Mouse (Mus musculus): ENCODE measurements around the gene Rapgef5.

The Rapgef5 gene

DNA sequence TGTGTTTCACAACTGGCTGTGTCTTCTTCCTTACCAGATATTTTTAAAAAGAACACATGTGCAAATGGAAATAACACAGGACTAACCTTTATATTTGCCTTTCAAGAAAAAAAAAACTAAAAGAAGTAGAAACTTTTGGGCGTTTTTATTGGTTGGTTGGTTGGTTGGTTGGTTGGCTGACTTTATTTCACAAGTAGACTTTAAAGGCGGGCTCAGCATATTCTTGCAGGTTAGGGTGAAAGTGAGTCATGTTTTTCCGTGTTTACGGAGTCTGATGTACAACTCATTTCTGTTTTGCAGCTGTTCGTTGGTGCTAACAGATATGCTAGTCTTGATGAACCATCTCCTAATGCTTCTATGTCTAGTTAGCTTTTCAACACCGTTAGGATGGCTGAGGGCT, 196.2 kb downstream of the Rapgef5 start:
- no peak for DNase-seq (ENCODE audit: low spot score in 2 of 2)

DNA sequence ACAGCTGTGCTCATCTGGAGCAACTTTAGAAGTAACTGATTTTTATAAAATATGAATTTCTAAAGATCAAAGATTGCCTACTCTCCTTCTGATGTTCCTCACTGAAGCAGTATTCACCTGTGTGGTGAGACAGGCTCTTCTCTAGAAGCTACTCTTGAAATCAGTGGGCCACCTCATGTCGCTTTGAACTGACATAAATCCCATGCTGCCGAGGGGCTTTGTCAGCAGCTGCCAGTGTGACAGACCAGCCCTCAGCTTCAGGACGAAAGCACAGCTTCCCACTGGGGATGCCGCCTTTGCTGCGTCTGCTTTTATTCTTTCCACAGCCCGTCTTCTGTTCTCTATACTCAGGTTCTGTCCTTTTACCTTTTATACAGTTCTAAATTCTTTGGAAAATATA, 197.3 kb downstream of the Rapgef5 start:
- no peak for DNase-seq (ENCODE audit: low spot score in 2 of 2)

DNA sequence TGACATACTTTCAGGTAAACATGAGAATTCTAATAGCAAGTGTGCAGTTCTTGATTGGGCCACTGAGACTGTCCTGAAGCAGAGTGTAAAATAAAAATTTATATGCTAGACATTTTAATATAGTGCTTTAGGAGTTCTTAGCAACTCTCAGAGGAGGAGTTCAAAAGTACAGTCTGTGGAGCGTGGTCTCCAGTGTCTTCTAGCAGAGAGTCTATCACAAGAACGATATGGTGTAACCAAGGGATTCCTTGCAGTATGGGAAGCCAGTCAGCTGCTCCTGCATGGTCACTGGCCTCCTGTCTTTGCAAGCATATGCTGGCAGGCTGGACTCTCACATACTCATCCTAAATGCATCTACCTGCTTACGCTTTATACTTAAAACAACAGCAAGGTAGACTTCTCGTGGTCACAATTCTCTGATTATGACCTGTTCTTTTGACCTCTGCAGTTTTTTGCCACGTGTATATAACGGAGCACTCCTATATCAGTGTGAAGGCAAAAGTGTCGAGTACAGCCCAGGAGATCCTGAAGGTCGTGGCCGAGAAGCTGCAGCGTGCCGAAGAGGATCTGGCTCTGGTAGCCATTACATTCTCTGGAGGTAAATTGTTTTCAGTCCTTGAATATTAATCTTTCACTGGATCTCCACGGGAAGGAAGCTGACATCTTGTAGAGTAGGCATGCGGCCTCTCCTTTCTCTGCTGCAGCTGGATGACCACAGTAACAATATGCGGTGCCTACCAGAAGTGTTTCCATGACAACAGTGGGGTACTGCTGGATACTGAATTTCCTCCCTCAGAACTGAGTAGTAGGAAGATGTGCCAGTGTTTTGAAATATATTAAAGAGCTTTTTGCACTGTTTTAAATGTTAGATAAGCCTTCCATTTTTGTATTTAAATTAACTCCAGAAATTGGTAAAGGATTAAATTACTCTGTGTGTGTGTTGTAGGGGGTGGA, 204.8 kb downstream of the Rapgef5 start:
- DNase-seq (ENCODE audit: low spot score in 2 of 2) = no peak

DNA sequence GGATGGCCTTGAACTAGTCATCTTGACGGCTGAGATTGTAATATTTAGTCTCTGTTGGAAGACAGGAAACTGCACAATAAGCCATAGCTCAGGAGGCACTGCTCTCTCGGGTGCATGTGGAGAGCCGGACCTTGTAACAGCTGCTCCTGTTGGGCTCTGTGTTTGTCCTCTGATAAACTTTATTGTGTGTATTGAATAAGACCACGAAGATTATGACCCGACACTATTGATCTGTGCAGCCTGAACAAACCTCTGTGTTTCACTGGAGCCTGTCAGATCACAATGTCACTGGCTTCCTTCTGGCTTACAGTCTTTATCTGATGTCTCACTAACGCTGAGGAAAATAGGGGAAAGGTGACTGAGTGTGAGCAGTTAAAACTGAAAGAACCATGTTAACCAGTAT, 205.5 kb downstream of the Rapgef5 start:
- no peak for DNase-seq (ENCODE audit: low spot score in 2 of 2)

DNA sequence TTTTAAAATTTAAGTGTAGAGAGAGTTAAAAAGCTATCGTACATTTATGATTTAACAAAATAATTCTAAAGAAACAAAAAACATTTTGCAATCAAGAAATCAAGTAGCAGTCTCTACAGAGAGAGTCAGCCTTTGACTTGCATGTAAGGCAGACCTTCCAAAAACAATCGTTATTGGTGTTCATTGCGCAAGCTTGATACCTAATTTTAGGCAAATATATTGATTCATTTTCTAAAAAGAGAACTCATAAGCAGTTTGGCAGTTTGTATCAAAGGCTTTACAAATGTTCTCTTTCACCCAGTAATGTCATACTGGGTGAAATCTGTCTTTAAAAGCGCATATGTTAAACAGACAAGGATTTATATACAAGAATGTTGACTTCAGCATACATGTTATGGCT, 208.7 kb downstream of the Rapgef5 start:
- DNase-seq (ENCODE audit: low spot score in 2 of 2) = no peak

DNA sequence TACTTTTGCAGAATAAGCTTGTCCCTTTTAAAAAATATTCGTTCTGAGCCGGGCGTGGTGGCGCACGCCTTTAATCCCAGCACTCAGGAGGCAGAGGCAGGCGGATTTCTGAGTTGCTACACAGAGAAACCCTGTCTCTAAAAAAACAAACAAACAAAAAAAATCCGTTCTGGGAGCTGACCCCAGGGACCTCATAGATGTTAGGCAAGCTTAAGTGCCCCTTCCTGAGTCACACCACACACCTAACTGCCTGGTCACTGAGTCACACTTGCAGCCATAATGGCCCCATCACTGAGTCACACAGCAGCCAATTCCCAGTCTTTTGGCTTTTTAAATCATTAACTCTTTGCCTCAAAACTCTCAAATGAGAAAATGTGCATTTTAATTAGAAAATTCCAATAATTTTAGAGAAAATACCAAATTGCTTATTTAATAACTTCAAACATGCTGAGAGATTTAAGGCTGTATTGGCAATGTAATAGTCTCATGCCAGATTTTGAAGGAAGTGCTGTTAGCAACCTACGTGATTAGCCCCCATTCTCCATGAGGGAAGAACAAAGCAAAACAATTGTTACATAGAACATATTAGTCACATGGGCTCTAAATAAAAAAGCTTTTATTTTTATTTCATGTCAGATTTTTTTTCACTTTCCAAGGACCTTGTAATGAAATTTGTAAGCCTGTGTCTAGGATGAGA, 211.3 kb downstream of the Rapgef5 start:
- no peak for DNase-seq (ENCODE audit: low spot score in 2 of 2)

DNA sequence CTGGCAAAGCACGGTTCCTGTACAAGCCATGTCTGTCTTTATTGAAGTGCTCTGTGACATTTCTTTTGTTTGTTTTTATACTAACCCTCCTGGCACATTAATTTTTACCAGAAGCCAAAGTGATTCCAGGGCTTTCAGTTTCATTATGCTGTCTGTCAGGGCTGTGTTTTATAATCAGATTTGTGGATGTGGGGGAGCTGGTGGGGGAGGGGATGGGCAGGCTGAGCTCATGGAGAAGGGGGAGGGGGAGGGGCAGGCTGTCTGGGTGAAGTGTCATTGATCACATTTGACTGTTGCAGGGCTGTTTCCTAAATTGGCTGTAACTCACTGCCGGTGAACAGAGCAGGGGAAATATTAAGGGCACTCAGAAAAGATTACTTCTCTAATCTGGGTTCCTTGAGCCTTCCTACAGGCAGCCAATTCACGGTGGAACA, 211.9 kb downstream of the Rapgef5 start:
- no peak for DNase-seq (ENCODE audit: low spot score in 2 of 2)

DNA sequence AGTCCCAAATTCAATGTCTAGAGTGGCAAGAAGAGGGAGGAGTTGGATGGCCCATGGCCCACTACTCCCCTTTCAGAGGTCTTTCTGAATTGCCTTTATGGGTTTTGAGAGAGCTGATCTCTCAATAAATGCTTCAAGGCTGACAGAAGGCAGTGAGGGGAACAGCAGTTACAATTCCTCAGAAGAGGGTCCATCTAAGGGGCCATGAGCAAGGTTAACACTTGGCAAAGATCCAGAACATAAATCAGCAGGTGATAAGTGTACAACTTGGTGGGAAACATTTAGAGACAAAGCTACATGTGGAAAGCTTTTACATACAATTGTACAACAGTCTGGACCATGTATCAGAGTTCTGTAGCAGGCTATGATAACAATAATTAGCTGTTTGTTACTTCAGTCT, 217.3 kb downstream of the Rapgef5 start:
- DNase-seq (ENCODE audit: low spot score in 2 of 2) = no peak

DNA sequence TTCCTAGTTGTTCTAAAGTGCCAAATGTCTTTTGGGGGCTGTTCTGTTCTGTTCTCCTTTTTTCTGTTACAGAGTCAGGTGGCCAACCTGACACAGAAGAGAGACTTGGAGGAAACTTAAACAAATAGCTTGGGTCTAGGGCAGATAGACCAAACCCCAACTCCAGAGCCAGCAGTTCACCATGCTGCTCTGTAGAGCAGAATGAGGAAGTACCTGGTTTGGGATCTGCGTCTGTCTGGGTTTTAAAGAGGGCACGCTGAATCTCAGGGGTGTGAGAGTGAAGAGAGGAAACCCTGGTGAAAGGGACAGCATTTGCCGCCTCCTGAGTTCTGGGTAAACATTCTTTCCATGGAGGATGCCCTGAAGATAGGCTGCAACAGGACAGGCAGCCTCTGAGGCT, 219.9 kb downstream of the Rapgef5 start:
- peak; percentile 3 to 4 for DNase-seq (ENCODE audit: low spot score in 2 of 2)

DNA sequence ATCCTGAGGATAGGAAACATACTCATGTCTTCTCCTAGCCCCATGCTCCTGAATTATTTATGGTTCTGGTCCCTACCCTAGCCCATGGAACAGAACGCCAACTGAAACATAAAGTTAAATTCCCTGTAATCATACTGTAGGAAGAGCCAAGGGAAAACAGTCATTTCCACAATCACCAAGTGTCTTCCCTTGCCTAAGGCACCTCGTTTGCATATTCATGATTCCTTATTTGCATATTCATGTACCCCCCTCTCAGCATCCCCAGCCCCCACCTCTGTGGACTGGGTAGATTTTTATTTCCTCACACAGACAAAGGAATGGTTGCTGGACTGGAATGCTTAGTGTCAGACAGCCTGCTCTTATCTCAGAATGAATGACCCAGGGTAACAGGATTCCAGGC, 220.6 kb downstream of the Rapgef5 start:
- no peak for DNase-seq (ENCODE audit: low spot score in 2 of 2)

DNA sequence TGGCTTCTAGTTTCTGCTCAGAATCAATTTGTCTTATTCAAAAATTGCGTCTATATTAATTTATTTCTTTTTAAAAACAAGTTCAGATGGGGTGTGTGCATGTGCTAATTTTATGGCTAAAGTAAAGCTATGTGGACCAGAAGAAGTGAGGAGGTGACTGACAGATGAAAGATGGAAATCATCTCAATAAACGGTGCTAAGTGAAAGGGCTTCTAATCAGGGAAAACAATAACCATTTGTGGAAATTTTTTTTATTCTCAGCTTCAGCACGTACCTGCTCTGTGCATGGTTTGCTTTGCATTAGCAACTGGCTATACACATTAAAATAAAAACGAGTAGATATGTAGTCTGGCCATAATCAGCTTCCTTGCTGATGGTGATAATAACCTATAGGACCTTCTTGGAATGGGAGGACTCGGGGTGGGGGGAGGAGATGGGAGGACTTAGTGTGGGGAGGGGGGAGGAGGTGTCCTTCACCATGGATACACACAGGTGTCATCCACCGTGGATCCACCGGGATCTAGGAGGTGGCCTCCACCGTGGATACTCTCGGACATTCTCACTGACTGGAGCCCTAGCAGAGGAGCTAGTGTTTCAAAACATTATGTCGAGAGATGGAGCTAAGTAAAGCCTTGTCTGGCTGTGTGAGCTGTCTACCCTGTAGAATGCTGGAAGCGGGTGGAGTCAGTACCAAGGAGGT, 221.2 kb downstream of the Rapgef5 start:
- DNase-seq (ENCODE audit: low spot score in 2 of 2) = no peak

DNA sequence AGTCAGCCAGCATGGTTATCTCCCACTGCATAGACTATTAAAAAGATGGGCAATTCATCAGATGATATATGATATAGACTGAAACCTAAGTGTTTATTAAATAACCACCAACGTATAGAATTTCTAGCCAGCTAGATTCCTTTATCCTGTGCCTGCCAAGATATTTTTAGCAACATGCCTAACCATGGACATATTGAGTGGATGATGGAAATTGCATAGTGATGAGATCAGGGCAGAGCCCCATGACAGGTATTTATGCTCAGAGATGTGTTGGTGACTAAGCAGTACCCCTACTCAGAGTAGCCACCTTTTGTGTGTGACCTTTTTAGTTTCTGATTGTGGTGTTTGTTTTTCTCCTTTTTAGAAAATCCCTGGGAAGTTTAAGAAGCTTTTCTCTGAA, 226.2 kb downstream of the Rapgef5 start:
- no peak for DNase-seq (ENCODE audit: low spot score in 2 of 2)

DNA sequence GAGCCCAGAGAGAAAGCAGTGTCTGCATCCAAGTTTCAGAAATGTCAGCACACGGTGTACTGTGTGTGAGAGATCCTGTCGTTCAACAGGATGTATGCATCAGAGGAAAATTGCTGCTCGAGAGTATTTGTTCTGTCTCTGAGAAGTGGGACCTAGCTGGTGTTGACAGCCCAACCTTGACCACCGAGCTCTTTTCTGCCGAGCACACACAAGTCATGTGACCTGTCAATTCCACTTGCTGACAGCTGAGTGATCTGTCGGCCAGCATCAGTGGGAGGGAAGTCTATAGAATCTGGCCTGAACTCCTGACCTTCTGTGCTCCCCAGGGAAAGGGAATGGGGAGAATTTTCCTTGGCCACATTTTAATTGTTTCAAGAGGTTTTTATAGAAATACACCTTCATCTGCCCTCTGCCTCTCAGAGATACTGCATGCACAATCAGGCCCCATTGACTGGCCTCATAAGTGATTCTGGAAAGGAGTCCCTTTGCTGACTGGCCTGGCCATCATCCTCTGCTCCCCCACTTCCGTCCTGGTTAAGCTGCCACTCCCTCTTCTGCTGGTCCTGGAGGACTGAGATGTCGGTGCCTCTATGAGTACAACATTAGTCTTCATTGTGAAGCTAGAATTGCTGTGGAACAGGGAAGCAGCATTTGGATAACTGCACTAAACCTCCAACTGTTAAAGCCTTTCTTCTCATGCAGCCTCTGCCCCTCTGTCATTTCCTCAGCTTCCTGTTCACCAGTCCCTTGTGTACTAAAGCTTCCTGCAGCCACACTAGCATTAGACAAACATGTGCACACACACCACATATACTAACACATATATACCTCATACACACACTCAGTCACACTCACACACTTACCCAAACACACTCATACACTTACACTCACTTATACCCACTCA, 228.6 kb downstream of the Rapgef5 start:
- peak in 1 of 2 experiments; percentile 26 for DNase-seq (ENCODE audit: low spot score in 2 of 2)

DNA sequence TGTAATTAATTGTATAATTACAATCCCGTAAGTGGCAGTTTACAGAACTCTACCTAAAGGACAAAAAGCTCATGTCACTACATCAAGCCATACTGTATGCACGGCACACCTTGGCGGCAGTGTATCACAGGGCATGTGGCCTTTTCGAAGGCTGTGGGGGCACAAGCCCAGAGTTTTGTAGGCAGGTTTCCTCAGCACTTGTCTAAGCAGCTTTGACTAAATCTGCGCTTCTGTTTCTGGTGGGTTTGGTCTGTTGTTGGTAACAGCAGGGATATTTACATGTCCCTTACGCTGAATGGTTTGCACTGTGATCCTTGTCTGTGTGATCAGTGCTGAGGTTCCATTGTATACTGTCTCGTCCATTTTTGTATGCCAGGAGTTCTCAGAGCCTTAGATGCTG, 230.3 kb downstream of the Rapgef5 start:
- DNase-seq (ENCODE audit: low spot score in 2 of 2) = no peak

DNA sequence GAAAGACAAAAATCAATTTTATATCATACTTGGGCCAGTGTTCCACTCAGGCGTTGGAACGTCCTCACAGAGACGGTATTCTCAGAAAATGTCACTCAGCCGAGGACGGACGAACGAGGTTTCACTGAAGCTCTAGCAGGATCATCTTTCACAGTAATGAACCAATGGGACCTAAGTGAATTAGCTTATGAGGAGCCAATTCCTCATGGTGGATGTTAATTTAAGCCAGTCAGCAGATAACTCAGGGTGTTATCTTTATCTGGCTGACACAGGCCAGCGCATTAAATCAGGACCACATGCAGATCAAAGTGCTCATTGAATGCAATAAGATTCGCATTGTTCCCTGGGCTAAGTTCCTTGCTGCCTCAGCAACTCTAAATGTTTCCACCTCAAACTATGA, 234.8 kb downstream of the Rapgef5 start:
- DNase-seq (ENCODE audit: low spot score in 2 of 2) = no peak

DNA sequence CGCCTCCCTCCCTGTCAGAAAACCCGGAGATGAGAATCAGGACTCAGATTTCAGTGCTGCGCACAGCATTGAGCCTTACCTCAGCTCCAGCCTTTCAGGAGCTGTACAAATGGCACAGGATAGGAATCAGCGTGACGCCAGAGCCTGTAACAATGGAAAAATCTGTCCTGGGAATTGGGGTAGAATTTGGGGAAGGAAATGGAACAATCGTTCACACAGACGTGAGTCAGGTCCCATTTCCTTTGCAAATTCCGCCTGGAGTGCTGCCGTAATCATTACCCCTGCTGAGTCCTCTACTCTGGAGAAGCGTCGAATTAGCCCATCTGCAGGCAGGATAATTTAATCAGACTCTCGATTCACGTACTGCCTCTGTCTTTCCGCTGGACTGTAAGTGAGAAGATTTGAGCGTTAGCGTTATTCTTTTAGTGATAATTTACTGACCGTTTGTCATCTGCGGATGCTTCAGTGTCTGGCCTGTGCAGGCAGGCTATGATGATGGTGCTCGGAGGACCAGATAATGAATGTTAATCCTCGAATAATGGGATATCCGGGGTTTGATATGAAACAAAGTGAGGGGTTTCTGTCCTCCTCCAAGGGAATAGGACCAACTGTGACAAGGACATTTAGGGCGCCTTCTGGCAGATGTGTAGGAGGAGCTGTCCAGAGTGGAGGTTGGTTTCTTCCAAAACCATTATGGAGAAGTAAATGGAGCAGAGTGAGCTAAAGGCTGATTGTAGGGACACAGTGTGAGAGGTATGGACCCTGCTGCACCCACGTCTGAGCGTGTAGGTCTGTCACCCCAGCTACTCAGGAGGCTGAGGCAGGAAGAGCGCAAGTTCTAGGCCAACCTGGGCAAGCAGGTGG, 235.5 kb downstream of the Rapgef5 start:
- no peak for DNase-seq (ENCODE audit: low spot score in 2 of 2)

DNA sequence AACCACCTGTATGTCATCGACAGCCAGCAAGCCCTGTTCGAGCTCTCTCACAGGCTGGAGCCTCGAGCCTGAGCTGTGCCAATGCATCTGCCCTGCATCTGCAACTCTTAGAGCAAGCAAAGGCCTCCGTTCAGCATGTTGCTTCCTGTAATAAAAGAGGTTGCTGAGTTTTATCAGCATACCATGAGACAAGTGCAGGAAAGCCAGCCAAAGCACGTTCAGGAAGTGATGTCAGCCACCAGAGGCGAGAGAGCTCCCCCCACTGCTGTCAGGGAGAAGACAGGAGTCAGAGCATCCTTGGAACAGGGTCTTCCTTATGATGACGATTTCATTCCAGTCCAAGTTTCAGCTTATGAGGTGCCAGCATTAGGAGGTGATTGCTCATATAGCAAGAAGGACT, 239.7 kb downstream of the Rapgef5 start:
- DNase-seq (ENCODE audit: low spot score in 2 of 2) = no peak

DNA sequence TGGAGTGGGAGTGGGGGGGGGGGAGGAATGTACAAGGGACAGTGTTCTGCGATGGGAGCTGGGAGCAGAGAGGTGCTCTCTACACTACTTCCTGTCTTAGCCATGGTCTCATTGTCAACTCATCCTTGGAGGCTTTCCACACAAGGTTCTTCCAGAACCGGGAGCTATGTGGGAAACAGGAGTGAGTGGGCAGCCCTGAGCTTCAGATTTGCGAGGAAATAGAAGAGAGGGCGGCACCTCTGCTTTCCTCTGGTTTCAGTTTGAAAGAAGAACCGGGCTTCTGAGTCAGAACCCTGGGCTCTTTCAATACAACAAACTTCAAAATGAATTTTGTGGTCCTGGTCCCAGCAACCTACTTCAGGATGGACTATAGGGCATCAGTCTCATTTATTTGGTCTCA, 244.1 kb downstream of the Rapgef5 start:
- no peak for DNase-seq (ENCODE audit: low spot score in 2 of 2)

DNA sequence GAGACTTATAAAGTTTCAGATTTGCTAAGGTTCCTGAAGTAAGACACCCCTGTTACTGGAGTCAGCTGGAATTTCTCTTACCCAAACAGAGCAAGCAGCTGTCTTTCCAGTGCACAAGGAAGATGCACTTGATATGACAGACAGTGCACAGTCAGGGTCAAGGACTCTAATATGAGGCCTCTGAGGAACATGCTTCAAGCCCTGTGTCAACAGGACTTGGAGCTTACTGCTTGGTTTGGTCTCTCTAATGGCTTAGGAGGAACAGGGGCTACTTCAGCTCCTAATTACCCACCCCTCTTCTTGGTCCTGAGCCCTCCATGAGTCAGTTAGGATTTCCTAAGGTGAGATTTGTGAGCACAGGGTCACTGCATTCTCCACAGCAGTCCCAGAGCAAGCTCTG, 244.6 kb downstream of the Rapgef5 start:
- no peak for DNase-seq (ENCODE audit: low spot score in 2 of 2)

DNA sequence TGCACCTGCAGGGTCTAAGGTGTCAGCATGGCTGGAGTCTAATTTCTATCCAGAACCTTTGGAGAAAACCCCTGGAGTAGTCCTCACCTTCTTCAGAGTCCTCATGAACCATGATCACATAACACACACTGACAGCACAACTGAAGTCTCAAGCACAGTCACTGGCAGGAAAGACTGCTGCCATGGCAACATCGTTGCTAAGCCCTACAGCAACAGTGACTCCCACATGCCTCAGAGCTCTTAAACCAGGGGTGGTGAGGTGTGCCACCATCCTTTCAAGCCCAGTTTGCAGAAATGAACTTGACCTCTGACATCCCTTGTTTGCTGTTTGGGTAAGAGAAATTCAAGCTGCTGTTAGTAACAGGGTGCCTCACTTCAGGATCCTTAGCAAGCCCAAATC, 245.4 kb downstream of the Rapgef5 start:
- DNase-seq (ENCODE audit: low spot score in 2 of 2) = peak; percentile 12 to 20

All from spleen, postnatal 36 days (tissue).